Mouse (Mus musculus): ENCODE measurements around the gene Tubb4b.

- TF ChIP-seq POLR2A (IDR thresholded peaks at IDR 0.05; ENCODE audit: low read depth, low read length), result no peak
- TF ChIP-seq CTCF (IDR thresholded peaks at IDR 0.05; ENCODE audit: borderline replicate concordance, insufficient read depth, low read length), result no peak
These were observed 42.6 kb downstream of the Tubb4b start for GRCm38 (mm10) chr2:25181891-25182397.

All from embryonic fibroblast, embryonic 13.5 days (primary cell).